Mouse (Mus musculus) C2C12 (cell line): Measurements from ENCODE around the gene Arhgap23.

Source experiments
- CEBPB ChIP-seq: IDR thresholded peaks from one replicate; pipeline ENCODE4 v1.6.1; 2011; ENCODE audit warnings: low read depth, mild to moderate bottlenecking, control low read depth, moderate library complexity
- CTCF ChIP-seq: IDR thresholded peaks from one replicate; pipeline ENCODE4 v1.5.1; 2011; ENCODE audit not compliant: control insufficient read depth, insufficient read depth, insufficient read length

DNA sequence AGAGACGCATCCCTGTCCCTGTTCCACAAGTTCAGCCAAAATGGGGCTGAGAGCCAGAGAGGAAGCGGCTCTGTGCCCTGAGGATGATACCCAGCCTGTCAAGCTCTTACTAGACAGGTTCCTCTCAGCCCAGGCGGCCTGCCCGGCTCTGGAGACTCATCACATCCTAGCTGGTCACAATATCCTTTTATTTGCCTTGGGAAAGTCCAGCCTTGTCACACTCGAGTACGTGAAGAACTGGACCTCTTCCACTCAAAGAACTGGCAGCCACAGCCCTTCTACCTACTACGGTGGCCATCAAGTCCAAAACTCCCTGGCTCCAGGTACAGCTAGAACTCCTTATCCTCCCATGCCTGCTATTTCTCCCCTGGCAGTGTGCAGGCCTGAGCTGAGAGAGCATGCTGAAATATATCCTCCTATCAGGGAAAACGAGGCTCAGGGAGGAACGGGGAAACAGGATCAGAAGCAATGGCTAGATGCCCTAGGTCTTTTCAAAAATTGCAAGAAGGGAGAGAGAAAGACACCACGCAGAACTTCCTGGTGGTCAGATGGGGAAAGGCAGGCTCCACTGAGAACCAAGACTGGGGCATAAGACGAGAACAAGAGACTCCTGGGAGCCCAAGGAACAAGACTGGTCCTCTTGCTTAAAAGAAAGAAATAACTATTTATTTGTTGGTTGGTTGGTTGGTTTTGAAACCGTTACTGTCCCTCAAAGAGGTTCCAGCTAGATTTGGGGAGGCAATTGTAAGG, 132.8 kb downstream of the Arhgap23 start:
- TF ChIP-seq CTCF, result no peak
- no peak for TF ChIP-seq CEBPB
